Mouse (Mus musculus) liver, adult 2 months (tissue): ENCODE data around the gene Eno2.

Source experiments
- CTCF ChIP-seq: fragments of 200-500 bp; IDR thresholded peaks from 2 replicates; pipeline ENCODE4 v1.5.1; 2011; ENCODE audit warnings: low read depth, low read length, control low read depth
- POLR2A ChIP-seq: fragments of 200-500 bp; IDR thresholded peaks from 2 replicates; pipeline ENCODE4 v1.6.1; 2011; ENCODE audit warnings: low read length, control low read depth; ENCODE audit not compliant: insufficient read depth; ENCODE audit errors: extremely low read depth

- TF ChIP-seq POLR2A (no peak), CTCF (no peak)
Measured at GRCm38 (mm10) chr6:124768704-124769044, 799 bp downstream of the Eno2 start.
